Mouse (Mus musculus) intestine, embryonic 16.5 days (tissue): ENCODE data around the gene Calca. TPM values are rescaled to one million over a fixed set of nuclear protein-coding genes. Genes with fewer than 3 reads are reported as not detected.
A peak's percentile ranks its signal among the peaks of the same experiment; 100 is the strongest.
"Not testable (repeated sequence)": the region's sequence is repeated elsewhere in the genome, so short reads cannot be mapped to it uniquely, and the experiment has no call there.

Source experiments
- ATAC-seq: fragments of 200-750 bp; cut with Nextera tagmentation; 2 replicates; pipeline ENCODE4 v1.8.0; 2017; ENCODE audit warnings: moderate TSS enrichment, moderate library complexity
- H3K27ac ChIP-seq: fragments of 300-500 bp; sonication (generic); 2 replicates; pipeline ENCODE4 v1.5.1; 2014; ENCODE audit warnings: mild to moderate bottlenecking, low read length
- H3K27me3 ChIP-seq: fragments of 300-500 bp; sonication (generic); replicated peaks from 2 replicates; pipeline ENCODE4 v1.6.1; 2014; ENCODE audit warnings: low read length, control low read depth, mixed read lengths; ENCODE audit not compliant: control insufficient read depth, insufficient read depth
- H3K36me3 ChIP-seq: fragments of 300-500 bp; sonication (generic); 2 replicates; pipeline ENCODE4 v1.6.1; 2014; ENCODE audit warnings: low read length, control low read depth; ENCODE audit not compliant: control insufficient read depth, insufficient read depth
- H3K4me1 ChIP-seq: fragments of 300-500 bp; sonication (generic); 2 replicates; pipeline ENCODE4 v1.6.1; 2014; ENCODE audit warnings: low read length, control low read depth, mixed read lengths; ENCODE audit not compliant: control insufficient read depth, insufficient read depth
- H3K4me2 ChIP-seq: fragments of 300-500 bp; sonication (generic); 2 replicates; pipeline ENCODE4 v1.6.1; 2014; ENCODE audit warnings: low read depth, low read length, control low read depth
- H3K4me3 ChIP-seq: fragments of 300-500 bp; sonication (generic); 2 replicates; pipeline ENCODE4 v1.5.1; 2014; ENCODE audit warnings: mild to moderate bottlenecking, low read length
- H3K9ac ChIP-seq: fragments of 300-500 bp; sonication (generic); 2 replicates; pipeline ENCODE4 v1.6.1; 2014; ENCODE audit warnings: low read depth, low read length
- H3K9me3 ChIP-seq: fragments of 300-500 bp; sonication (generic); 2 replicates; pipeline ENCODE4 v1.6.1; 2016; ENCODE audit warnings: low read length, control low read depth; ENCODE audit not compliant: control insufficient read depth
- WGBS: fragments of 180-500 bp; shearing (Covaris S2); extraction: QIAGEN DNeasy Blood & Tissue Kit; methylation state at CpG from one replicate; pipeline ENCODE4 v1.1.7; 2014; 5-methylcytosine and 5-hydroxymethylcytosine counted together
- polyA plus RNA-seq: library from polyadenylated mRNA; unstranded; fragments of >200 nt; fragmentation: Nextera tagmentation; extraction: Ambion mirVana; gene quantifications from 2 replicates; pipeline ENCODE4 v1.2.1, GENCODE M21; 2015

Gene Calca
- 1.5 TPM in 2 replicates for polyA plus RNA-seq

DNA sequence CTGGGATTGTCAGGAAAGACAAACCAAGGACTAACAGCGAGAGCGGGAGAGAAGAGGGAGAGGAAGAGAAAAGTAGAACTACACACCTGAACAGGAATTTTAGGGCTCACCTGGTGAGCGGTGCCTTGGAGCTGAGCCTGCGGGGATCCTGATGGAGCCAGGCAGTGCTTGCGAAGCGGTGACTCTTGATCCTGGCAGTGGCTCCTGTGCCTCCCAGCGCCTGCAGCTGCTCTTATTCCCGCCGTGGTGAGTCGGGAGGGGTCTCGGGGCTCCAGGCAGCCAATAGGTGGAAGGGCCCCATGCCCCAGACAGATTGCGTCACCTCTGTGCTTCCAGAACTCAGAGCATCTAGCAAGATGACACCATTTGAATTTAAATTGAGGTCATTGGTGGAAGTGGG lies at the start of gene Calca:
TSS of gene Calca (minus strand) at position 256 of the 400 bp plus-strand sequence.
- under 1% methylated on average over 12 of the region's 12 CpGs for WGBS
- peaks cover 17% of the 10 kb centered on the region for H3K27me3 ChIP-seq
- peak within 1 kb of the TSS; percentile 86 for H3K4me2 ChIP-seq
- no peak within 1 kb of the TSS for H3K27ac ChIP-seq
- peak within 1 kb of the TSS; percentile 52 for H3K4me3 ChIP-seq
- H3K36me3 ChIP-seq = no peaks in the 10 kb centered on the region
- peak within 1 kb of the TSS; percentile 42; the same call in 1 of the 2 replicates for H3K9ac ChIP-seq
- H3K9me3 ChIP-seq = no peaks in the 10 kb centered on the region
- 0 out of 2 replicates have a peak, but pooled peaks cover 2% of the 10 kb centered on the region for H3K4me1 ChIP-seq
- peak; percentile 52; the same call in 1 of the 2 replicates for ATAC-seq

DNA sequence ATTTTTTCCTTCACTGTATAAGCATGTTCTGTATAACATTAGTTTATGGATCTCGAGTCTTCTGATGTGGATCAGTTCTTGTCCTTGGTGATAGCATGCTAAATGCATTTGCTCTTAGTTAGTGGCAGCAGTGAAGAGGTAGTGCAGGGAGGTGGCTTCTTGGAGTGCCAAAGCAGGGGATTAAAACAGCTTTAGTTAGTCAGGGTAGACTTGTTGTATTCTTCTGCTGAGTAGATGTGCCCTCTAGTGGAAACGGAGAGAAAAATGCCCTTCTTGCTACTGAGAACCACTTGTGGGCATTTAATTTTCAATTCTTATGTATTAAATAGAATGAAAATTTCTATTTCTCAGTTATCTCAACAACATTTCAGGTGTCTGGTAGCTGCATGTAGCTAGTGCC lies 36.5 kb upstream of the Calca start:
- H3K4me3 ChIP-seq = no peak overlapping the region
- H3K27me3 ChIP-seq = no peaks in the 10 kb centered on the region
- H3K36me3 ChIP-seq = no peaks in the 10 kb centered on the region
- no peaks in the 10 kb centered on the region for H3K4me1 ChIP-seq
- H3K9ac ChIP-seq = no peak overlapping the region
- H3K27ac ChIP-seq = no peak overlapping the region
- no peak overlapping the region for H3K4me2 ChIP-seq
- no peaks in the 10 kb centered on the region for H3K9me3 ChIP-seq
- no peak for ATAC-seq
- 27% methylated on average over 2 of the region's 2 CpGs for WGBS

- no peak for ATAC-seq
- Histone ChIP-seq H3K36me3 (no peaks in the 10 kb centered on the region), H3K27ac (no peak overlapping the region), H3K9me3 (no peaks in the 10 kb centered on the region), H3K27me3 (no peaks in the 10 kb centered on the region), H3K9ac (no peak overlapping the region), H3K4me2 (no peak overlapping the region), H3K4me1 (no peaks in the 10 kb centered on the region), H3K4me3 (no peak overlapping the region)
- 75% methylated on average over 1 of the region's 1 CpGs for WGBS
These were observed 35.2 kb upstream of the Calca start for GRCm38 (mm10) chr7:114671405-114671804.

- Histone ChIP-seq H3K9ac (no peak overlapping the region), H3K36me3 (no peaks in the 10 kb centered on the region), H3K27me3 (no peaks in the 10 kb centered on the region), H3K4me3 (no peak overlapping the region), H3K4me2 (no peak overlapping the region), H3K27ac (no peak overlapping the region), H3K9me3 (no peaks in the 10 kb centered on the region), H3K4me1 (no peaks in the 10 kb centered on the region)
- WGBS = 36% methylated on average over 3 of the region's 3 CpGs
- ATAC-seq = no peak
These were observed 13.6 kb upstream of the Calca start for GRCm38 (mm10) chr7:114649730-114650129.

GRCm38 (mm10) chr7:114648791-114649190 lies 12.6 kb upstream of the Calca start:
- 57% methylated on average over 3 of the region's 3 CpGs for WGBS

DNA sequence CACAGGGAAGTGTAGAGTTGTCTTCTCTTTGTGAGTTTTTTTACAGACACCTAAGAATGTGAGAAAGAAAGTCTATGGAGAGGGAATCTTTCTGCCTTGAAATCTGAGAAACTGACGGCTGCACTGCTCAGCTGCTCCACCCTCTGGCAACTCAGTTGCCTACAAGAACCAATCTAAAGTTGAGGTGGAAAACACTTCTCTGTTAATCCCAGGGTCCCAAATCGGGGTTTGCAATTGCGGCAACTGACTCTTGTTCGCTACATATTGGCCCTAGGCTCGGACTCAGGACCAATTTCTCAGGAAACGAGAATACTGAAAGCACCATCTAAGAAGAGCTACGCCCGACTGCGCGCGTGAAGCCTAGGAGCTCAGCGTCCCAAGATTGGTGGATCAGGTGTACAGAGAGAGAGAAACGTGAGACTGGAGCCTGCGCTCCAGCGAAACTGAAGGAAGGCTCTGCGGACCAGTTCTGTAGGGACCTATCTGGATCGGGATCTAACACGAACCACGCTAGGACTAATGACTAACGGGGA lies 522 bp downstream of the Calca start:
- peaks cover 17% of the 10 kb centered on the region for H3K27me3 ChIP-seq
- no peaks in the 10 kb centered on the region for H3K36me3 ChIP-seq
- H3K4me1 ChIP-seq = 0 out of 2 replicates have a peak, but pooled peaks cover 2% of the 10 kb centered on the region
- peak; percentile 33; the same call in 1 of the 2 replicates for ATAC-seq
- peak overlapping the region; percentile 42; the same call in 1 of the 2 replicates for H3K9ac ChIP-seq
- H3K27ac ChIP-seq = no peak overlapping the region
- peak overlapping the region; percentile 52 for H3K4me3 ChIP-seq
- peak overlapping the region; percentile 86 for H3K4me2 ChIP-seq
- no peaks in the 10 kb centered on the region for H3K9me3 ChIP-seq
- under 1% methylated on average over 20 of the region's 20 CpGs for WGBS

More at GRCm38 (mm10) chr7:114648791-114649190, 12.6 kb upstream of the Calca start:
- H3K9me3 ChIP-seq = no peaks in the 10 kb centered on the region
- no peak overlapping the region for H3K9ac ChIP-seq
- no peaks in the 10 kb centered on the region for H3K4me1 ChIP-seq
- H3K27ac ChIP-seq = no peak overlapping the region
- no peaks in the 10 kb centered on the region for H3K27me3 ChIP-seq
- no peak overlapping the region for H3K4me2 ChIP-seq
- H3K4me3 ChIP-seq = no peak overlapping the region
- ATAC-seq = no peak
- no peaks in the 10 kb centered on the region for H3K36me3 ChIP-seq

GRCm38 (mm10) chr7:114634386-114634785 lies 1.8 kb downstream of the Calca start:
- Histone ChIP-seq H3K27me3 (peaks cover 17% of the 10 kb centered on the region), H3K27ac (no peak overlapping the region), H3K9ac (no peak overlapping the region), H3K9me3 (no peaks in the 10 kb centered on the region), H3K4me3 (no peak overlapping the region), H3K4me1 (0 out of 2 replicates have a peak, but pooled peaks cover 2% of the 10 kb centered on the region), H3K4me2 (no peak overlapping the region), H3K36me3 (no peaks in the 10 kb centered on the region)
- no peak for ATAC-seq
- WGBS = 70% methylated on average over 7 of the region's 7 CpGs

- ATAC-seq = no peak
- H3K4me1 ChIP-seq = no peaks in the 10 kb centered on the region
- no peaks in the 10 kb centered on the region for H3K27me3 ChIP-seq
- WGBS = 92% methylated on average over 3 of the region's 3 CpGs
- no peaks in the 10 kb centered on the region for H3K9me3 ChIP-seq
- H3K27ac ChIP-seq = no peak overlapping the region
- H3K36me3 ChIP-seq = no peaks in the 10 kb centered on the region
- no peak overlapping the region for H3K4me3 ChIP-seq
- no peak overlapping the region for H3K9ac ChIP-seq
- no peak overlapping the region for H3K4me2 ChIP-seq
These were observed 10.2 kb downstream of the Calca start for GRCm38 (mm10) chr7:114625966-114626365.

DNA sequence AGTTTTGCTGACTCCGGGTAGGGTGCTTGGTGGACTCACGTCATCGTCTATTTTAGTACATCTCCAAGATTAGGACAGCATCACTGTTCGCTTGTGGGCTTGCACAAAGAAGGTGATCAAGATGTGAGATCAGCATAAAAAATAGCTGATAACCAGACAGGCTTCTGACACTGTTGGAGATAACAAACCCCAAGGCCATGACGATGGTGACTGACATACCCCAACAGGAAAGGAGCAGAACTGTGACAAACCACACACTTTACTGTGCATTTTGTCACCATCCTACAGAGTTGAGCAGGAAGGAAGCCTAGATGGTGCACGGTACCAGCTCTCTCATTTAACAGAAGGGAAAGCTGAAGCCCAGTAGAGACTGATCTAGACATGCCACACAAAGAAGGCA lies 19.4 kb downstream of the Calca start:
- Histone ChIP-seq H3K4me2 (no peak overlapping the region), H3K27me3 (no peaks in the 10 kb centered on the region), H3K4me3 (no peak overlapping the region), H3K9me3 (no peaks in the 10 kb centered on the region), H3K36me3 (no peaks in the 10 kb centered on the region), H3K27ac (no peak overlapping the region), H3K9ac (no peak overlapping the region), H3K4me1 (no peaks in the 10 kb centered on the region)
- ATAC-seq = no peak
- WGBS = 90% methylated on average over 6 of the region's 6 CpGs

DNA sequence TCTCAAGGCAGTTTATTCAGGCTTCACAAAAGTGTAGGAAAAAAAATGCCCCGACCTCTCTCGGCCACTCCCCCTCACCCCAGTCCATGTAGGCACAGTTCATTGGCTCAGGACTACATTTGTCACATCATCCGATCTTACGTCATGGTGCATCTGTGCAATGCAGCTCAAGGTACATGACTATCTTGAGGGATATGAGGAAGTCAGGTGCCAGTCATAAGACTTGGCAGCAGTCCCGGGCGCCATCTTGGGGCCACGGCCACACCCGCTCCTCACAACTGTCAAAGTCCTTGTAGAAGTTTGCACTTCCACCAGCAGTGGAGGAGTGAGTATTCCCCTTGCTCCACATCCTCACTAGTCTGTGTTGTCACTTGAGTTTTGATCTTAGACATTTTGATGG lies 41.8 kb downstream of the Calca start:
- not testable (repeated sequence) for H3K27ac ChIP-seq, H3K4me2 ChIP-seq, H3K9me3 ChIP-seq, H3K4me1 ChIP-seq, H3K4me3 ChIP-seq, H3K27me3 ChIP-seq, H3K9ac ChIP-seq, ATAC-seq, H3K36me3 ChIP-seq
- WGBS = 94% methylated on average over 8 of the region's 8 CpGs
